Mouse (Mus musculus) gastrocnemius, postnatal 36 days (tissue): ENCODE results near the gene Ptger3. TPM values are rescaled to one million over a fixed set of nuclear protein-coding genes. Genes with fewer than 3 reads are reported as not detected.

Experiments used
- DNase-seq, 2 experiments: peaks; one replicate each; pipeline ENCODE4 v3.0.0; 2022
- intact Hi-C: fragments of 180-260 bp; cut with DNase I; formaldehyde crosslinking; loops from one replicate; pipeline ENCODE4 v1.15.1; 2025
- microRNA-seq, 2 experiments: library from miRNA; unstranded; fragments of <30 nt; microRNA quantifications; one replicate each; pipeline ENCODE4 v1.2.0; 2021
- total RNA-seq, 2 experiments: library from RNA; stranded (reverse); gene quantifications; 2 replicates each; pipeline ENCODE4 v1.2.3; 2021

The Ptger3 gene
- total RNA-seq, 2 experiments from 2014 or later, result 0.36 to 0.62 TPM

DNA sequence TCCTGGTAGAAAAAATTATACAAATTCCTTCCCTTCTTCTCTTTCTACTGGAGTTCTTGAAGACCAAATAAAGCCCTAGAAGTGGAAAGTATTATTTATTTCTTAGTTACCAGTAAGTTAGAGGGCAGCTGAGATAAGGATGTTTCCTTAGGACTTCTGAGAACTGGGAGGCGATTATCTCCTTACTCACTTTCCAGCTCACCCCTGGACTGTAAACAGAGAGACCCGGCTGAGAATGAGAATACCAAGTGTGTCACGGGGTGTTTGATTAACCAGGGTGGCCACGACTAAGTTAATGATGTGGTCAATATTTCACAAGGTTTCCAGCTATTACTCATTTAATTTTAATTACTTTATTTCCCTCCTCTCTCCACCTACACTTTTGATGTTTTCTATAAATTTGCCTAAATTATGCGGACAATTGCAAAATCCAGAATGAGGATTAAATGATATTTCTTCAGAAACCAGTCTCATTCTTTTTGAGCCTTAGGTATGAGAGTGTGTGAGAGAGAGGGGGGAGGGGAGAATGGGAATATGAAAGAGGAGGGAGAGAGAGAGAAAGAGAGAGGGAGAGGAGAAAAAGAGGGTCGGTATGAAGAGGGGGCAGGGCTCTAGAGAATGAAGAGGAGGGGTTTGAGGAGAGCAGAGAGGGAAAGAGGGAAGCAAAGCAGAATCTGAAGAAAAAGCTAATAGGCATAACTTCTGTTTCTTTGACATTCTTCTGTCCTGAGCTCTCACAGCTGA lies 121.9 kb downstream of the Ptger3 start:
- intact Hi-C loops, result no loop called here

More for the DNA sequence above, 121.9 kb downstream of the Ptger3 start:
- DNase-seq, result no peak

Small RNA genes within 50 kb of the gene (microRNA-seq; reads per million reads assigned to microRNA genes)
- 177 to 337 reads per million in 2 experiments for gene Mir186

Other genes with a start within 250 kb of the Ptger3 start
- gene Zranb2, start 32.7 kb upstream of the Ptger3 start, total RNA-seq, result 10 to 100 TPM; 41.5 to 48.1 TPM